Mouse (Mus musculus) erythroblast, embryonic 14.5 days (primary cell): ENCODE measurements around the gene Susd1.

Source experiments
- GATA1 ChIP-seq: IDR thresholded peaks from 2 replicates; pipeline ENCODE4 v1.6.1; 2012; ENCODE audit warnings: low read length, inconsistent platforms, mixed read lengths
- TAL1 ChIP-seq: IDR thresholded peaks from 3 replicates; pipeline ENCODE4 v1.6.1; 2012; ENCODE audit warnings: low read length, inconsistent platforms, mixed read lengths

GRCm38 (mm10) chr4:59459216-59459955 lies 21.0 kb upstream of the Susd1 start:
- TF ChIP-seq TAL1 (no peak), GATA1 (no peak)
